Mouse (Mus musculus) erythroblast, embryonic 14.5 days (primary cell): Measurements from ENCODE around the gene Tedc1.

Source experiments
- GATA1 ChIP-seq: IDR thresholded peaks from 2 replicates; pipeline ENCODE4 v1.6.1; 2012; ENCODE audit warnings: low read length, inconsistent platforms, mixed read lengths
- TAL1 ChIP-seq: IDR thresholded peaks from 3 replicates; pipeline ENCODE4 v1.6.1; 2012; ENCODE audit warnings: low read length, inconsistent platforms, mixed read lengths

DNA sequence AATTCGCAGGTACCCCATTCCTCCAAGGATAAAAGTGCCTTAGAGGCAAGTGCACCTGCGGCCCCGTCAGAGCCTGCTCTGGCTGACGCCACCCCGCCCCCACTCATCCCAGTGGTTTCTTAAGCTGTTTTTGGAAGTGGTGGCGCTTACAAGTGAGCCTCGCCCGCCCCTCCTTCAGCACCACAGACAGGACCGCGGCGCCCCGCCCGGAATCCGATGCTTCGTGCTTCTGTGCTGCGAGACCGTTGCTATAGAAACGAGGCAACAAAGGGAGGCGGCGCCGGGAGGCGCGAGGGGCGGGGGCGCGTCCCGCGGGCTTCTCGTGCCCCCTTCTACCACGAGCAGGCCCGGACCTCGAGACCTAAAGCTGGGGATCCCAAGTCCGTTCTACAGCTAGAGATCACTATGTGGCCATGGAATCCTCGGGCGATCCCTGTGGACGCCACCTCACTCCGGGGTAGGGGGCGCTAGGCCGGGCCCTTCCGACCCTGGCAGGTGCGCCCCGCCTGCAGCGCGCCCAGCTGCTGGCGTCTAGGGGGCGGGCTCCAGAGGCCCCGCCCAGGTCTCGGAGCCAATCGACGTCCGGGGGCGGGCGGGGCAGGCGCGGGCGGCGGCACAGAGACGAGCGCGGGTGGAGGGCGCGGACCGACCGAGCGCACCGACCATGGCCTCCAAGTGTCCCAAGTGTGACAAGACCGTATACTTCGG lies 16.2 kb upstream of the Tedc1 start, which contains the start of gene Crip2:
- TF ChIP-seq TAL1 = no peak
- TF ChIP-seq GATA1 = no peak
